ENCODE assay signal across 8 mouse cellular contexts in genomic region chr1:180433098-180433538, GRCm38 (mm10). TPM values are rescaled to one million over a fixed set of nuclear protein-coding genes. Genes with fewer than 3 reads are reported as not detected.
DNase-seq lines count a peak whose midpoint lies in the region; ATAC-seq lines count a peak whose summit lies in the region.

No protein-coding gene starts in this region.

- H3K4me3 ChIP-seq in kidney, embryonic 14.5 days (ENCODE audit: low read length): peak overlapping the region; percentile 27
- H3K4me3 ChIP-seq in hindbrain, embryonic 16.5 days (ENCODE audit: low read length): peak overlapping the region; percentile 31

- no peak overlapping the region for H3K27ac ChIP-seq in kidney, embryonic 14.5 days (ENCODE audit: low read depth, low read length)
- H3K27ac ChIP-seq in hindbrain, embryonic 16.5 days (ENCODE audit: low read depth, low read length): no peak overlapping the region

- peak; percentile 41; the same call in 1 of the 2 replicates for ATAC-seq in kidney, embryonic 14.5 days (ENCODE audit: low FRiP score, low TSS enrichment)
- peak; percentile 26 for ATAC-seq in hindbrain, embryonic 16.5 days

- H3K9me3 ChIP-seq in kidney, embryonic 14.5 days (ENCODE audit: control insufficient read depth, low read length): no peaks in the 10 kb centered on the region
- H3K9me3 ChIP-seq in hindbrain, embryonic 16.5 days (ENCODE audit: control insufficient read depth, low read length): no peaks in the 10 kb centered on the region

- H3K36me3 ChIP-seq in kidney, embryonic 14.5 days (ENCODE audit: control insufficient read depth, insufficient read depth, low read length): no peaks in the 10 kb centered on the region
- H3K36me3 ChIP-seq in hindbrain, embryonic 16.5 days (ENCODE audit: control insufficient read depth, insufficient read depth, low read length): no peaks in the 10 kb centered on the region

- H3K4me2 ChIP-seq in kidney, embryonic 14.5 days (replicated peaks; ENCODE audit: low read depth, low read length): peak overlapping the region; percentile 49
- peak overlapping the region; percentile 63 for H3K4me2 ChIP-seq in hindbrain, embryonic 16.5 days (ENCODE audit: low read length)

- no peaks in the 10 kb centered on the region for H3K27me3 ChIP-seq in kidney, embryonic 14.5 days (ENCODE audit: control insufficient read depth, insufficient read depth, low read length)
- H3K27me3 ChIP-seq in hindbrain, embryonic 16.5 days (replicated peaks; ENCODE audit: control insufficient read depth, insufficient read depth, low read length): no peaks in the 10 kb centered on the region

- WGBS in kidney, embryonic 14.5 days: 2% methylated on average over 16 of the region's 16 CpGs
- 3% methylated on average over 16 of the region's 16 CpGs for WGBS in hindbrain, embryonic 16.5 days

- 0 out of 2 replicates have a peak, but pooled peaks cover 5% of the 10 kb centered on the region for H3K4me1 ChIP-seq in kidney, embryonic 14.5 days (ENCODE audit: control insufficient read depth, insufficient read depth, low read length)
- H3K4me1 ChIP-seq in hindbrain, embryonic 16.5 days (ENCODE audit: control insufficient read depth, insufficient read depth, low read depth, low read length): peaks cover 11% of the 10 kb centered on the region

- intact Hi-C loops in left cerebral cortex, postnatal 10 days (cut with DNase I): loop anchor here (5.0 kb wide), 2 partner anchors 49 to 329 kb away; partner anchors contain the start of gene Stum

- DNase-seq in kidney, adult 11 months: no peak
- DNase-seq in embryo, embryonic 10.5 days (ENCODE audit: low spot score): peak; percentile 80
- DNase-seq in naive thymus-derived CD4-positive, alpha-beta T cell, adult 2 months (ENCODE audit: low read depth): peak; percentile 11
- DNase-seq in left cerebral cortex, adult 11 months (ENCODE audit: low spot score): no peak
- DNase-seq in left cerebral cortex, postnatal 10 days (ENCODE audit: extremely low spot score in 1 of 2, low spot score in 2 of 2): no peak
- DNase-seq in ovary, postnatal 36 days (ENCODE audit: low spot score): no peak

- H3K9ac ChIP-seq in kidney, embryonic 14.5 days (ENCODE audit: low read depth, low read length): peak overlapping the region; percentile 46; the same call in 1 of the 2 replicates
- peak overlapping the region; percentile 35 for H3K9ac ChIP-seq in hindbrain, embryonic 16.5 days (ENCODE audit: low read depth, low read length)

RNA-seq across cellular contexts. Expression of gene Stum, which starts 50.2 kb away (rescaled TPM):
- 1.7 and 1.8 TPM in 2 replicates for polyA plus RNA-seq in kidney, embryonic 14.5 days (2014; fragmentation: Nextera tagmentation; extraction: Ambion mirVana)
- 15.1 and 18.6 TPM in 2 replicates for polyA plus RNA-seq in hindbrain, embryonic 16.5 days (2015; fragmentation: Nextera tagmentation; extraction: Ambion mirVana)
- 100 to 1,000 TPM; 131 to 139 TPM for total RNA-seq in left cerebral cortex, postnatal 10 days (2021)

Comparison
In these comparisons a context has a peak if more than half of its experiments do, and no peak if none do; other contexts are left out.
1. DNase-seq: peak in embryo, embryonic 10.5 days (single experiment) and naive thymus-derived CD4-positive, alpha-beta T cell, adult 2 months (single experiment); none in kidney, adult 11 months (single experiment), left cerebral cortex, adult 11 months (single experiment), left cerebral cortex, postnatal 10 days (0 of 2) and ovary, postnatal 36 days (single experiment).